Mouse (Mus musculus) ES-E14 (cell line): ENCODE data around the gene Hp1bp3.

Experiments used
- CHD2 ChIP-seq: IDR thresholded peaks from 2 replicates; pipeline ENCODE4 v1.6.1; 2014; ENCODE audit warnings: mild to moderate bottlenecking, low read depth, low read length, inconsistent platforms
- HCFC1 ChIP-seq: IDR thresholded peaks from 2 replicates; pipeline ENCODE4 v1.6.1; 2012; ENCODE audit warnings: low read length, inconsistent platforms, borderline replicate concordance; ENCODE audit not compliant: insufficient read depth
- MAFK ChIP-seq: IDR thresholded peaks from 2 replicates; pipeline ENCODE4 v1.6.1; 2014; ENCODE audit warnings: mild to moderate bottlenecking, low read depth, low read length, inconsistent platforms; ENCODE audit not compliant: insufficient read depth
- ZC3H11A ChIP-seq: IDR thresholded peaks from 2 replicates; pipeline ENCODE4 v1.6.1; 2012; ENCODE audit warnings: low read depth, mild to moderate bottlenecking, inconsistent platforms, low read length, borderline replicate concordance

DNA sequence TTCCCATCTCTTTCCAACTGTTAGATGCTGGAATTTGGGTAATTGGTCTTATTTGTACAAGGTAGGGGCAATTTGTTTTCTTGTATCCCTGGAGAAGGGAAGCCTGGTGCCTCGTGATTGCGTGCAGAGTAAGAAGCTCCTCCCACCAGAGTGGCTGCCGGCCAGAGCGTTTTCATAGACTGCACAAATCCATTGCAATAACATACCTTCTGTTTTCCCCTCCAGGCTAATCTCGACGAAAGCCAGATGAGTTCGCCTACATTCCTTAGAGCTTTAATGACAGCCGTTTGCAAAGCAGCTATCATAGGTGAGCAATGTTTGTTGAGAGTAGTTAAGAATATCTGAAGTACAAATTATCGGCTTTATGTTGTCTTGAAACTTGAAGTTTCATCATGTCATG lies 14.4 kb upstream of the Hp1bp3 start:
- TF ChIP-seq ZC3H11A: no peak
- TF ChIP-seq CHD2: no peak
- TF ChIP-seq MAFK: no peak
- no peak for TF ChIP-seq HCFC1
